Mouse (Mus musculus) midbrain, postnatal 0 days (tissue): Measurements from ENCODE around the gene Ajap1. TPM values are rescaled to one million over a fixed set of nuclear protein-coding genes. Genes with fewer than 3 reads are reported as not detected.

ENCODE experiments used
- ATAC-seq: fragments of 200-750 bp; cut with Nextera tagmentation; 2 replicates; pipeline ENCODE4 v1.8.0; 2017; ENCODE audit warnings: moderate number of reproducible peaks, mild to moderate bottlenecking, moderate TSS enrichment, moderate library complexity; ENCODE audit not compliant: low FRiP score
- DNase-seq: peaks from one replicate; pipeline ENCODE4 v3.0.0-alpha.2; 2015; ENCODE audit warnings: low spot score
- H3K27ac ChIP-seq: fragments of 300-500 bp; sonication (generic); 2 replicates; pipeline ENCODE4 v1.5.1; 2014; ENCODE audit warnings: low read depth, mild to moderate bottlenecking, low read length, mixed read lengths
- H3K27me3 ChIP-seq: fragments of 300-500 bp; sonication (generic); 2 replicates; pipeline ENCODE4 v1.6.1; 2014; ENCODE audit warnings: low read length, control low read depth, mixed read lengths; ENCODE audit not compliant: insufficient read depth
- H3K36me3 ChIP-seq: fragments of 300-500 bp; sonication (generic); 2 replicates; pipeline ENCODE4 v1.6.1; 2014; ENCODE audit warnings: low read length, control low read depth, mixed read lengths; ENCODE audit not compliant: insufficient read depth
- H3K4me1 ChIP-seq: fragments of 300-500 bp; sonication (generic); 2 replicates; pipeline ENCODE4 v1.6.1; 2014; ENCODE audit warnings: mild to moderate bottlenecking, control low read depth, antibody characterized with exemption, low read length, mixed read lengths; ENCODE audit not compliant: insufficient read depth
- H3K4me2 ChIP-seq: fragments of 300-500 bp; sonication (generic); 2 replicates; pipeline ENCODE4 v1.6.1; 2014; ENCODE audit warnings: low read depth, mild to moderate bottlenecking, low read length, mixed read lengths; ENCODE audit not compliant: poor library complexity, severe bottlenecking
- H3K4me3 ChIP-seq: fragments of 300-500 bp; sonication (generic); 2 replicates; pipeline ENCODE4 v1.5.1; 2014; ENCODE audit warnings: low read depth, mild to moderate bottlenecking, low read length, moderate library complexity
- H3K9ac ChIP-seq: fragments of 300-500 bp; sonication (generic); replicated peaks from 2 replicates; pipeline ENCODE4 v1.6.1; 2014; ENCODE audit warnings: mild to moderate bottlenecking, low read length, moderate library complexity, mixed read lengths; ENCODE audit not compliant: poor library complexity, severe bottlenecking
- H3K9me3 ChIP-seq: fragments of 300-500 bp; sonication (generic); 2 replicates; pipeline ENCODE4 v1.6.1; 2016; ENCODE audit warnings: low read length, control low read depth
- CTCF ChIP-seq: IDR thresholded peaks from 2 replicates; pipeline ENCODE4 v1.5.1; 2016; ENCODE audit warnings: antibody characterized with exemption, mild to moderate bottlenecking
- WGBS: fragments of 180-500 bp; shearing (Covaris S2); extraction: QIAGEN DNeasy Blood & Tissue Kit; methylation state at CpG from one replicate; pipeline ENCODE4 v1.1.7; 2014; 5-methylcytosine and 5-hydroxymethylcytosine counted together
- polyA plus RNA-seq: library from polyadenylated mRNA; unstranded; fragments of >200 nt; fragmentation: Nextera tagmentation; extraction: Ambion mirVana; gene quantifications from 2 replicates; pipeline ENCODE4 v1.2.1, GENCODE M21; 2015
- total RNA-seq: library from RNA; depleted of rRNA; stranded (reverse); fragments of >200 nt; gene quantifications from 2 replicates; pipeline ENCODE4 v1.2.3, GENCODE M21; 2014

Ajap1 gene
- total and polyA plus RNA-seq, 2 experiments from 2014 or later: 33.7 to 80.8 TPM

DNA sequence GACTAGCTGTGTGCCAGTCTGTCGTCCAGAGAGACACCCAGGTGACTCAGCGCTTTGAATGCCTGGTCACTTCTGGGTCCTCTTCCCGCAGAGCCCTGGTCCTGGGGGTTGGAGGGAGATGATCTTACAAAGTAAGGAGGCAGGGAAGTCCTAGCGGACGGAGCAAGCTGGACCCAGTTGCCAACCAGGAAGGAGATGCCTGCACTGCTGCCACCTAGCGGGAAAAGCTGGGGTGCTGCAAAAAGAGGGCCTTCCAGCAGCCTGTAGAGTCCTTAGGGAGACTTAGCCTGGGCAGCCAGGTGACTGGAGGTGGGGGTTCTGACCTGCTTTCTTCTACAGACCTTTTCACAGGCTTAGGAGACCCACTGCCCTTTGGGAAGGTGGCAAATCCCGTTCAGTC lies 1.8 kb upstream of the Ajap1 start:
- Histone ChIP-seq H3K27ac (no peak overlapping the region), H3K4me1 (0 out of 2 replicates have a peak, but pooled peaks cover 5% of the 10 kb centered on the region)
- peak; percentile 92 for TF ChIP-seq CTCF

DNA sequence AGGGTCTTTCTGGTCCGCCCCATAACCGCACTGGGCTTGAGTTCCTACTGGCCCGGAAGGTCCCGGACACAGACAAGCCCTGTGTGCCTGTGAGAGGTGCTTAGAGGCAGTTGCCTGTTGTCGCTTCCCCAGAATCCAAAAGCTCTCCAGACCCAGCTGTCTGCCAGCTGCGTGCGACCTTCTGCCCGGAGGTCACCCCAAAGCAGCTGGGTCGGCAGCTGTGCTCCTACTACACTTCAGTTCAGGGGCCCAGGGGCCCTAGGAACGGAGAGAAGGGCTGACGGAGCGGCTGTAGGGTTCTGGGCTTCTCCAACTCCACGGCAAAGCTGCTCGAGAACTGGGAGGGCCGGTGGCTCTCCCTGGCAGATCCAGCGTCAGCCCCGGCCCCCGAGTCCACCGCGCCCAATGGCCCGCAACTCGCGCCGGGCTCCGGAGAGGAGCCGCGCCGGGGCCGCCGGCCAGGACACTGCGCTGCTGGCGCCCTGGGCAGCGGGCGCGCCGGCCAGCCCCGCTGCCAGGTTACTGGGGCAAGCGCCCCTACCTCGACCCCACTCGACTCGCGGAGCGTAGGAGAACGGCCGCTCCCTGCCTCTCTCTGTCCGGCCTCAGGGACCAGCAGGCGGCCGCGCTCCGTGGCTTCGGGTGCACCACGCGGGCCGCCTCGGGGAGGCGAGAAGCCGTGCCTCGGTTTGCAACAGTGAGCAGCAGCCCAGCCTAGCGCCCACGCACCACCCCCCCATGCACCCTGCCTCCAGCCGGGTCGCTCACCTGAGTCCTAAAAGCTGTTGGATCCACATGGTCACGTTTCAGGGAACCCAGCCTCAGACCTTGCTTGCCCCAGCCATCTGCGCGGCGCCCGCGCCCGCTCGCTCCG lies 1.0 kb downstream of the Ajap1 start:
- 1% methylated on average over 60 of the region's 71 CpGs for WGBS
- H3K4me3 ChIP-seq: peak overlapping the region; percentile 79
- H3K27me3 ChIP-seq: 0 out of 2 replicates have a peak, but pooled peaks cover 5% of the 10 kb centered on the region
- peak overlapping the region; percentile 87 for H3K4me2 ChIP-seq
- peaks cover 25% of the 10 kb centered on the region for H3K4me1 ChIP-seq
- no peaks in the 10 kb centered on the region for H3K9me3 ChIP-seq
- DNase-seq (no peak), ATAC-seq (no peak; the same call in 1 of the 2 replicates)
- peak overlapping the region; percentile 84 for H3K9ac ChIP-seq
- peak overlapping the region; percentile 75 for H3K27ac ChIP-seq
- no peak for TF ChIP-seq CTCF
- no peaks in the 10 kb centered on the region for H3K36me3 ChIP-seq

More for the DNA sequence above, 1.8 kb upstream of the Ajap1 start:
- Histone ChIP-seq H3K9me3 (no peaks in the 10 kb centered on the region), H3K4me3 (no peak overlapping the region), H3K27me3 (0 out of 2 replicates have a peak, but pooled peaks cover 7% of the 10 kb centered on the region), H3K9ac (no peak overlapping the region), H3K36me3 (no peaks in the 10 kb centered on the region), H3K4me2 (peak overlapping the region; percentile 87)
- ATAC-seq (no peak), DNase-seq (peak; percentile 84)
- WGBS: 1% methylated on average over 7 of the region's 7 CpGs

DNA sequence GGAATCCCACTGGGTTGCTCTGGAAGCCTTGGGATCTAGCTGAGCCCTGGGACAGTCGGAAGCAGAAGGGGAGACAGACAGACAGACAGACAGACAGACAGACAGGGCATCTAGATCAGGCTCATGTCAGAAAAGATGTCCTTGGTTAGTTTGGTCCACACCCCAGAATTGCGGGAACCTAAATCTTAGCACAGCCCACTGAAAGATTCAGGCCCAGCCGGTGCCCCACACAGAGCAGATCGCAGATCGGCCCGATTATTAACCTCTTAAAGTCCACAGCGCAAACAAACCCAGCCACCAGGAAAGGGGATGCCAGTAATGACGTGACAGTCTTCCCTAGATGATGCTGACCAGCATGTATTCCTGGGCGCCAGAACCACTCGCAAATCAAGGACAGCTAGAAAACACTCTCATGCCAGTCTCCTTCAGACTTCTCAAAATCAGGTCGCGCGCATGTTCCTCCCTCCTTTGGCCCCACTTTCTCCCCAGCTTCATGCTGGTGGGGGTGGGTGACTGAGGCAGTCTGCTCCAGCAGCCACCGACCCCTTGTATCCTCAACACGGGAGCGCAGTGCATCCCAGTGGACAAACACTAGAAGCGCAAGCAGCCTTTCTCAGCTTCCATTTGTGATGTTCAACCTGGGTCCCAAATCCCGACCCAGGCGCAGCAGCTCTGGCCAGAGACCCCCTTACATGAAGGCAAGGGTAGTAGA lies 1.9 kb downstream of the Ajap1 start:
- 0 out of 2 replicates have a peak, but pooled peaks have one; percentile 36 for ATAC-seq
- peak; percentile 92 for DNase-seq
- Histone ChIP-seq H3K4me2 (peak overlapping the region; percentile 87), H3K27me3 (0 out of 2 replicates have a peak, but pooled peaks cover 4% of the 10 kb centered on the region), H3K9me3 (no peaks in the 10 kb centered on the region), H3K4me3 (peak overlapping the region; percentile 79), H3K27ac (0 out of 2 replicates have a peak overlapping the region, but pooled peaks have one; percentile 75), H3K4me1 (peaks cover 25% of the 10 kb centered on the region), H3K9ac (peak overlapping the region; percentile 84), H3K36me3 (no peaks in the 10 kb centered on the region)
- 1% methylated on average over 19 of the region's 19 CpGs for WGBS
- TF ChIP-seq CTCF: peak; percentile 97

DNA sequence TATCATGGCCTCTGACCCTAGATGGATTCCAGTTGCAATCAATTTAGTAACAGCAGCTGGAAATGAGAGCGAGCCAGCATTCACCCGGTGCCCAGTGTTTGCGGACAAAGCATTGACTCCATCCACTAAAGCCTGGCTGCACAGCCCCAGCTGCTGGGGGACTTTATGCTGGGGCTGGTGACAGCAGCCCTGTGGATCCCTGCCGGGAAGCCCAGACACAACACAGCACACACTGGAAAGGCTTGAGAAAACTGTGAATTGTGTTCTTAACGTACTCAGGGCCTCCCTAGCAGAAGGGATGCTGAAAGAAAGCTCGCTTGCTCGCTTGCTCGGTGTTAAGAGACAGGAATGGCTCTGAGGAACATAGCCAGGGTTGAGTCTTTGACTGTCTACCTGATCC lies 3.5 kb downstream of the Ajap1 start:
- Histone ChIP-seq H3K4me1 (peaks cover 25% of the 10 kb centered on the region), H3K27me3 (0 out of 2 replicates have a peak, but pooled peaks cover 4% of the 10 kb centered on the region), H3K9ac (peak overlapping the region; percentile 40; the same call in 1 of the 2 replicates), H3K4me2 (peak overlapping the region; percentile 87), H3K9me3 (no peaks in the 10 kb centered on the region), H3K27ac (peak overlapping the region; percentile 47; the same call in 1 of the 2 replicates), H3K4me3 (peak overlapping the region; percentile 79), H3K36me3 (no peaks in the 10 kb centered on the region)
- ATAC-seq: no peak
- no peak for TF ChIP-seq CTCF
- WGBS: 9% methylated on average over 8 of the region's 8 CpGs
- peak; percentile 42 for DNase-seq

DNA sequence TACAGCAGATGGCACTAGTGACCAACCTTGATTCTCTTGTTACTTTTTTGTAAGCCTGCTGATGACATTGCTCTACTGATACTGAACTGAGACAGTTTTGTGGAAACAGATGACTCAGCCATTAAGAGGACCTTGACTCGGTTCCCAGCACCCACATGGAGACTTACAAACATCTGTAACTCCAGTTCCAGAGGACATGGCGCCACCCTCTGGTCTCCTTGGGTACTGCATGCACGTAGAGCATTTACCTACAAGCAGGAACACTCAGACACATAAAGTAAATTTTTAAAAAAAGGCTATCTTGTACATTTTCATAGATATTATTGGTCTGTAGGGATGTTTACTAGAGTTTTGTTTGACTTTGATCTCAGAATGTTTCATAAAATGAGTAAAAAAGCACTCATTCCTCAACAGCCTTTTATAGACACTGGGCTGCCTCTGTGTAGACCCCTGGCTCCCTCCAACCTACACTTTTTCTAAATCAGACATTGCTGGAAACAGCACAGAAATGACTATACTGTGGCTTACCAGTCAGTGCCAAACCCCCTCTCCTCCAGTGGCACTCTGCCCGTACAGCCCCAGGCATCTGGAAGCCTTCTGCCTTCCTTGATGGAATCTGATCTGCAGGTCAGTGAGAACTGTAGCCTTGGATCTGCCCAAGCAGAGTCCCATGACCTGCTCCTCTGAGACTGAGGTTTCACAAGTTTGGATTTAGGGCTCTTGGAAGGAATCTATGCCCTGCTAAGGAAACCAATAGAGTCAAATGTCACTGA lies 8.9 kb downstream of the Ajap1 start:
- H3K4me2 ChIP-seq: no peak overlapping the region
- H3K27ac ChIP-seq: no peak overlapping the region
- H3K9ac ChIP-seq: no peak overlapping the region
- H3K9me3 ChIP-seq: no peaks in the 10 kb centered on the region
- no peaks in the 10 kb centered on the region for H3K27me3 ChIP-seq
- peak; percentile 68 for TF ChIP-seq CTCF
- peaks cover 9% of the 10 kb centered on the region for H3K36me3 ChIP-seq
- DNase-seq (no peak), ATAC-seq (no peak)
- no peak overlapping the region for H3K4me3 ChIP-seq
- peaks cover 13% of the 10 kb centered on the region for H3K4me1 ChIP-seq
- 84% methylated on average over 4 of the region's 4 CpGs for WGBS
